Mouse (Mus musculus): ENCODE data around the gene Prdm16. TPM values are rescaled to one million over a fixed set of nuclear protein-coding genes. Genes with fewer than 3 reads are reported as not detected.

Gene Prdm16
- polyA plus RNA-seq, 1 experiment from 2014 or later, result 18.1 TPM

DNA sequence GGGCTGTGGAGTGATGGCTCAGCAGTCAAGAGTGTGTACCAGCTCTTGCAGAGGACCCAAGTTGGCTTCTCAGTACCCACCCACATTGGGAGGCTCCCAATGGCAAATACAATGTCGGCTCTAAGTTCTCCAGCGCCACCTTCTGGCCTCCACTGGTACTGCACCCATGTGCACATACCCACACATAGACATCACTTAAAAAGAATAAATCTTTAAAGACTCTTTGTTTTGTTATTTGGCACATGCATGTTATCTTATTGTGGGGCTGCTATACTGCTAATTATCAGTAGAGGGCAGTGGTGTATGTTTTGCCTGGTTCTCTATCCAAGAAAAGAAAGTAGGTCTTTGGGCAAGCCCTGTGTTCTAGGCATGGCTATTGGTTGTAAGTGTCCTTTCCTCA lies 217.7 kb downstream of the Prdm16 start:
- Histone ChIP-seq H3K27me3 (ENCODE audit: control insufficient read depth, insufficient read depth, low read length) (peaks cover 4% of the 10 kb centered on the region; the same call in 1 of the 2 replicates), H3K9me3 (ENCODE audit: control insufficient read depth, low read length) (peaks cover 3% of the 10 kb centered on the region; the same call in 1 of the 2 replicates), H3K9ac (ENCODE audit: low read length) (no peak overlapping the region), H3K4me3 (ENCODE audit: control insufficient read depth in 1 of 2, insufficient read depth in 1 of 2, low read depth in 1 of 2, low read length in 2 of 2) (no peak overlapping the region), H3K4me2 (ENCODE audit: low read length) (no peak overlapping the region), H3K36me3 (ENCODE audit: control insufficient read depth, insufficient read depth, low read length) (no peaks in the 10 kb centered on the region), H3K27ac (replicated peaks in 1 of 2; ENCODE audit: control insufficient read depth in 1 of 2, insufficient read depth in 1 of 2, low read depth in 2 of 2, low read length in 2 of 2) (no peak overlapping the region), H3K4me1 (ENCODE audit: control insufficient read depth in 2 of 2, insufficient read depth in 2 of 2, low read length in 2 of 2) (peaks cover 20 to 21% of the 10 kb centered on the region in 2 experiments)
- 31% methylated on average over 2 of the region's 2 CpGs for WGBS
- ATAC-seq (ENCODE audit: insufficient number of reproducible peaks, insufficient read depth, low FRiP score, low read depth), result no peak

DNA sequence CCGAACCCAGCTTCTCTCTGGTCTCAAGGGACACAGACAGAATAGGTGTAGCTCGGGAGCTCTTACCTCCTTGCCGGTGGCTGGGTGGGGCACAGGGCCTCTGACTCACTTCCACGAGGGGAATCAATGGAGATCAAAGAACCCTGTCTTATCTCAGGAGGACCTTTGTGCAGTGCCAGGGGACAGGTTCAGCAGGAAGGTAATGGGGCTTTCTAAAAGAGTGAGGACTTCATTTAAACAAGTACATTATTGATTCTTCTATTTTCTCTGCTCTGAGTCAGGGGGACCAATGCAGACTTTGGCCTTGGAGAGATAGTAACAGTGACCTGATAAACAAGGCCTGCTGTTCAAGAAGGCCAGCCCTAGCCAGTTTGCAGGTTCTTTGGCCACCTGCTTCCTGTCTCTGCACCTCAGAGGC lies 218.3 kb downstream of the Prdm16 start:
- Histone ChIP-seq H3K36me3 (ENCODE audit: control insufficient read depth, insufficient read depth, low read length) (no peaks in the 10 kb centered on the region), H3K9ac (ENCODE audit: low read length) (no peak overlapping the region), H3K27ac (replicated peaks in 1 of 2; ENCODE audit: control insufficient read depth in 1 of 2, insufficient read depth in 1 of 2, low read depth in 2 of 2, low read length in 2 of 2) (no peak overlapping the region), H3K27me3 (ENCODE audit: control insufficient read depth, insufficient read depth, low read length) (peaks cover 4% of the 10 kb centered on the region; the same call in 1 of the 2 replicates), H3K4me3 (ENCODE audit: control insufficient read depth in 1 of 2, insufficient read depth in 1 of 2, low read depth in 1 of 2, low read length in 2 of 2) (no peak overlapping the region), H3K4me1 (ENCODE audit: control insufficient read depth in 2 of 2, insufficient read depth in 2 of 2, low read length in 2 of 2) (peaks cover 13 to 16% of the 10 kb centered on the region in 2 experiments; a peak in 3 of 4 replicates), H3K9me3 (ENCODE audit: control insufficient read depth, low read length) (peaks cover 3% of the 10 kb centered on the region; the same call in 1 of the 2 replicates), H3K4me2 (ENCODE audit: low read length) (no peak overlapping the region)
- no peak for ATAC-seq (ENCODE audit: insufficient number of reproducible peaks, insufficient read depth, low FRiP score, low read depth)
- 65% methylated on average over 4 of the region's 4 CpGs for WGBS

DNA sequence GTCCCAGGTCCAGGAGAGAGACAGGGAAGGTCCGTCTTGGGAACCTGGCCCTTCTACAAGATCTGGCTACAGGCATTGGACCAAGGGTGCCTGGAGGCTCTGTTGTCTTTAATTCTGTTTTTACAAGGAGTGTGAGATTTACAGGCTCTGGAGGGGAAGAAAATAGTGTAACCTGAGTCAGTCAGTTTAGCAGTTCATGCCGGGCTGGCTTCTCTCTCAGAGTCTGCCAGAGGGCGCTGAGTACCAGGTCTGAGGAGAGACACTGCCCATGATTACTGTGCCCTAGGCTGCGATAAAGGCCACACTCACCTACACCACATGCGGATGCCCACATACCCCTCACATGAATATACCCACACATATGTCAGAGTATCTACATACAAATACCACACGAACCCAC lies 219.9 kb downstream of the Prdm16 start:
- Histone ChIP-seq H3K27ac (replicated peaks in 1 of 2; ENCODE audit: control insufficient read depth in 1 of 2, insufficient read depth in 1 of 2, low read depth in 2 of 2, low read length in 2 of 2) (no peak overlapping the region), H3K27me3 (ENCODE audit: control insufficient read depth, insufficient read depth, low read length) (peaks cover 9% of the 10 kb centered on the region)

DNA sequence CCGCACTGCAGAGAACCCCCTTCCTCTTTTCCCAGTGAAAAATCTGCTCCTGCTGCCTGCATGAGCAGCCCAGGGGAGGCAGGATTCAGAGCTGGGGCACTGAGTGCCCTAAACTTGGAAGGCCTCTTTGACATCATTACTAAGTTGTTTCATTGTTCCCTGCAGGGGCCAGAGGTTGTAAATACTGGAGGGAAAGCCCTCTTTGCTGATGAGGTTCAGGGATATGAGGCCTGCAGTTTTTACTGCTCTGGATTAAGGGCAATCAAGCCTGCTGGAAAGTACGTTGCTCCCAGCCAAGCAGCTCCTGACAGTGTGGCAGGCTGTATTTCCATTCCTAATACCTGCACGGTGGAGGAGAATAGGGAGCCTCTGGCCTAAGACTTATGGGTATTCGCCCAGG lies 221.8 kb downstream of the Prdm16 start:
- no peak overlapping the region for H3K4me2 ChIP-seq (ENCODE audit: low read length)
- no peak overlapping the region; the same call in 1 of the 2 replicates for H3K9ac ChIP-seq (ENCODE audit: low read length)
- no peaks in the 10 kb centered on the region for H3K36me3 ChIP-seq (ENCODE audit: control insufficient read depth, insufficient read depth, low read length)
- 55% methylated on average over 4 of the region's 4 CpGs for WGBS
- ATAC-seq (ENCODE audit: insufficient number of reproducible peaks, insufficient read depth, low FRiP score, low read depth), result no peak
- peaks cover 6% of the 10 kb centered on the region; the same call in 1 of the 2 replicates for H3K27me3 ChIP-seq (ENCODE audit: control insufficient read depth, insufficient read depth, low read length)
- 0 out of 4 replicates have a peak overlapping the region, but pooled peaks of 1 of the 2 experiments have one; percentile 17 for H3K27ac ChIP-seq (replicated peaks in 1 of 2; ENCODE audit: control insufficient read depth in 1 of 2, insufficient read depth in 1 of 2, low read depth in 2 of 2, low read length in 2 of 2)
- peaks cover 3% of the 10 kb centered on the region; the same call in 1 of the 2 replicates for H3K9me3 ChIP-seq (ENCODE audit: control insufficient read depth, low read length)
- no peak overlapping the region for H3K4me3 ChIP-seq (ENCODE audit: control insufficient read depth in 1 of 2, insufficient read depth in 1 of 2, low read depth in 1 of 2, low read length in 2 of 2)
- peaks cover 33 to 41% of the 10 kb centered on the region in 2 experiments for H3K4me1 ChIP-seq (ENCODE audit: control insufficient read depth in 2 of 2, insufficient read depth in 2 of 2, low read length in 2 of 2)

More for the DNA sequence above, 219.9 kb downstream of the Prdm16 start:
- Histone ChIP-seq H3K4me3 (ENCODE audit: control insufficient read depth in 1 of 2, insufficient read depth in 1 of 2, low read depth in 1 of 2, low read length in 2 of 2) (no peak overlapping the region), H3K4me2 (ENCODE audit: low read length) (no peak overlapping the region), H3K4me1 (ENCODE audit: control insufficient read depth in 2 of 2, insufficient read depth in 2 of 2, low read length in 2 of 2) (peaks cover 15 to 22% of the 10 kb centered on the region in 2 experiments), H3K9ac (ENCODE audit: low read length) (no peak overlapping the region), H3K9me3 (ENCODE audit: control insufficient read depth, low read length) (peaks cover 3% of the 10 kb centered on the region; the same call in 1 of the 2 replicates), H3K36me3 (ENCODE audit: control insufficient read depth, insufficient read depth, low read length) (no peaks in the 10 kb centered on the region)
- 75% methylated on average over 6 of the region's 6 CpGs for WGBS
- no peak for ATAC-seq (ENCODE audit: insufficient number of reproducible peaks, insufficient read depth, low FRiP score, low read depth)

DNA sequence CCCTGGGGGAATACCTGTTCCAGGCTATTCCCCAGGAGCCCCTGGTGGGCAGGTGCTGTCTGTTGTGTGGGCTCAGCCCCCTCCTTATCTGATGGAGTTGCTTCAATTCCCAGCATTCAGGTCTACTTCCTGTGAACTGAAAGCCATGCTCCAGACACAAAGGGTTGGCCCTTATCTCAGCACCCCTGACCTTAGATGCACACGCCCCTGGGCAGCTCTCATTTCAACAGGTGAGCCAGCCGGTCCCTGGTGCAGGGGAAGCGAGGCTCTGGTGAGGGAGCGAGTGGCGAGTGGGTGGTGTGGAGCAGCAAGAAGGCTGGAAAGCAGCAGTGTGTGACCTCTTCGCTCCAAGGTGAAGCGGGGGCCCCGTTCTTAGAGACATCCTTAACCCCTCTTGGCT lies 226.1 kb downstream of the Prdm16 start:
- Histone ChIP-seq H3K36me3 (ENCODE audit: control insufficient read depth, insufficient read depth, low read length) (no peaks in the 10 kb centered on the region), H3K4me1 (ENCODE audit: control insufficient read depth in 2 of 2, insufficient read depth in 2 of 2, low read length in 2 of 2) (peaks cover 41 to 46% of the 10 kb centered on the region in 2 experiments), H3K9me3 (ENCODE audit: control insufficient read depth, low read length) (no peaks in the 10 kb centered on the region), H3K27me3 (ENCODE audit: control insufficient read depth, insufficient read depth, low read length) (peaks cover 12% of the 10 kb centered on the region; the same call in 1 of the 2 replicates), H3K4me2 (ENCODE audit: low read length) (peak overlapping the region; percentile 5; the same call in 1 of the 2 replicates), H3K9ac (ENCODE audit: low read length) (peak overlapping the region; percentile 48; the same call in 1 of the 2 replicates), H3K27ac (replicated peaks in 1 of 2; ENCODE audit: control insufficient read depth in 1 of 2, insufficient read depth in 1 of 2, low read depth in 2 of 2, low read length in 2 of 2) (peak overlapping the region; percentile 35 to 61), H3K4me3 (ENCODE audit: control insufficient read depth in 1 of 2, insufficient read depth in 1 of 2, low read depth in 1 of 2, low read length in 2 of 2) (no peak overlapping the region)
- WGBS, result 39% methylated on average over 8 of the region's 8 CpGs
- no peak for ATAC-seq (ENCODE audit: insufficient number of reproducible peaks, insufficient read depth, low FRiP score, low read depth)

DNA sequence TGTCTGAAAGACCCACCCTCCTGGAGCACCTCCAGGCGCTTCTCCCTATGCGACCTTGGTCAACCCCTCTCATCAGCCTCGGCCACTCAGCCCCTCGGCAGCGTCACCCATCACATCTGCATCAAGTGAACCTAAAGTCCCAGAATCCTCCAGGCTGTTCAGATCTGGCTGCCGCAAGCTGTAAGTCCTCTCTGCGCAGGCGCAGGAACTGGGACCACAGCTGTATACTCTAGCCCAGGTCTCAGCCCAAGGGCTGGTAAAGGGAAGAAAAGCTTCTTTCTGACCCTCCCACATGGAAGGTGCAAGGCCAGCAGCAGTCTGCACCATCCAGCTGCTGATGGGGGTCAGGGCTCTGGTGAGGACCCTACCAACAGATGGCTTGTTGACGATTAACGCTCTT lies 226.8 kb downstream of the Prdm16 start:
- H3K36me3 ChIP-seq (ENCODE audit: control insufficient read depth, insufficient read depth, low read length), result no peaks in the 10 kb centered on the region
- no peak overlapping the region for H3K9ac ChIP-seq (ENCODE audit: low read length)
- H3K27ac ChIP-seq (replicated peaks in 1 of 2; ENCODE audit: control insufficient read depth in 1 of 2, insufficient read depth in 1 of 2, low read depth in 2 of 2, low read length in 2 of 2), result no peak overlapping the region
- H3K27me3 ChIP-seq (ENCODE audit: control insufficient read depth, insufficient read depth, low read length), result peaks cover 12% of the 10 kb centered on the region; the same call in 1 of the 2 replicates
- no peak overlapping the region for H3K4me3 ChIP-seq (ENCODE audit: control insufficient read depth in 1 of 2, insufficient read depth in 1 of 2, low read depth in 1 of 2, low read length in 2 of 2)
- 63% methylated on average over 10 of the region's 10 CpGs for WGBS
- peaks cover 39 to 46% of the 10 kb centered on the region in 2 experiments for H3K4me1 ChIP-seq (ENCODE audit: control insufficient read depth in 2 of 2, insufficient read depth in 2 of 2, low read length in 2 of 2)
- H3K4me2 ChIP-seq (ENCODE audit: low read length), result no peak overlapping the region
- H3K9me3 ChIP-seq (ENCODE audit: control insufficient read depth, low read length), result no peaks in the 10 kb centered on the region
- no peak for ATAC-seq (ENCODE audit: insufficient number of reproducible peaks, insufficient read depth, low FRiP score, low read depth)

DNA sequence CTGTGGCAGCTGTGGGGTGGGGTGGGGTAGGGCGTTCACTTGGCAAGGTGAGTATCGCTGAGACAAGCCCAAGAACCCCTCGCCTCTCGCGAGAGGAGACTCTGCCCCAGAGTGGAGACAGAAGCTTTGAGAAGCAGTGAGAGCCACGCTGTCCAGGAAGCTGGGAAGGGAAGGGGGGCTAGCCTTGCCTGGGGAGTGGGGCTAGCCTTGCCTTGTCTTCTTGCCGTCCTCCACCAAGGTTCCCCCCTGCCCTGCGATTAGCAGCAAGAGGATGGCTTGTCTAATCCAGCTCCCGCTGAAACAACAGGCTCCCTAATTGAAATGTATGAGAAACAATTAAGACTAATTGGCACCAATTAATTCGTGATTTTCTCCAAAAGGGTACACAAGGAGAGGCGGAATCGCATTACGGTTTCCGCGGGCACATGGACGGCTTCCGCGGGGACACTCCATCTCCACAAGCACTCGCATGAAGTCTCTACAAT lies 227.4 kb downstream of the Prdm16 start:
- H3K27me3 ChIP-seq (ENCODE audit: control insufficient read depth, insufficient read depth, low read length), result peaks cover 12% of the 10 kb centered on the region; the same call in 1 of the 2 replicates
- ATAC-seq (ENCODE audit: insufficient number of reproducible peaks, insufficient read depth, low FRiP score, low read depth), result no peak
- H3K9ac ChIP-seq (ENCODE audit: low read length), result peak overlapping the region; percentile 6; the same call in 1 of the 2 replicates
- no peak overlapping the region for H3K4me2 ChIP-seq (ENCODE audit: low read length)
- 49% methylated on average over 19 of the region's 19 CpGs for WGBS
- H3K4me3 ChIP-seq (ENCODE audit: control insufficient read depth in 1 of 2, insufficient read depth in 1 of 2, low read depth in 1 of 2, low read length in 2 of 2), result no peak overlapping the region
- no peaks in the 10 kb centered on the region for H3K36me3 ChIP-seq (ENCODE audit: control insufficient read depth, insufficient read depth, low read length)
- no peaks in the 10 kb centered on the region for H3K9me3 ChIP-seq (ENCODE audit: control insufficient read depth, low read length)
- H3K27ac ChIP-seq (replicated peaks in 1 of 2; ENCODE audit: control insufficient read depth in 1 of 2, insufficient read depth in 1 of 2, low read depth in 2 of 2, low read length in 2 of 2), result no peak overlapping the region
- H3K4me1 ChIP-seq (ENCODE audit: control insufficient read depth in 2 of 2, insufficient read depth in 2 of 2, low read length in 2 of 2), result peaks cover 39 to 46% of the 10 kb centered on the region in 2 experiments

Measured in heart, embryonic 14.5 days (tissue).